Mouse (Mus musculus): ENCODE results near the gene Gas2. TPM values are rescaled to one million over a fixed set of nuclear protein-coding genes. Genes with fewer than 3 reads are reported as not detected.

Gene Gas2
- polyA plus RNA-seq, 1 experiment from 2014 or later, result 13.1 TPM

DNA sequence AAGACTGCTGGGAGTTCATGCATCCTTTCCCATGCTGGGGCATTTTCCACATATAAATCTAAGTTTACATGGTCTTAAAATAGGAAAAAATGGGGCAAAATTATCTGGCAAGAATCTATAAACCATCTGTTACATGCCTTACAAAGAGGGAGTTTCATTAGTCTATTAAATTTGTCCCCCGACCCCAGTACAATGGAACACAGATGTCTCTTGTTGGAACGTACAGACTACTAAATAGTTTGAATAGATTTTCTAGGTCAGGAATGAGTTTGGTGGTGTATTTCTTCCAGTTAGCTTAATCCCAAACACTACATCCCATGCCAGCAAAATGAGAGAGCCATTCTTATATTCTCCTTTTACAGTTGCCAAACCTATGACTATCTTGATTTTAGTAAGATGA lies 78.6 kb downstream of the Gas2 start:
- ATAC-seq (ENCODE audit: insufficient read depth, low FRiP score, low read depth), result no peak
- 70% methylated on average over 2 of the region's 2 CpGs for WGBS
- H3K27ac ChIP-seq, result no peak overlapping the region

DNA sequence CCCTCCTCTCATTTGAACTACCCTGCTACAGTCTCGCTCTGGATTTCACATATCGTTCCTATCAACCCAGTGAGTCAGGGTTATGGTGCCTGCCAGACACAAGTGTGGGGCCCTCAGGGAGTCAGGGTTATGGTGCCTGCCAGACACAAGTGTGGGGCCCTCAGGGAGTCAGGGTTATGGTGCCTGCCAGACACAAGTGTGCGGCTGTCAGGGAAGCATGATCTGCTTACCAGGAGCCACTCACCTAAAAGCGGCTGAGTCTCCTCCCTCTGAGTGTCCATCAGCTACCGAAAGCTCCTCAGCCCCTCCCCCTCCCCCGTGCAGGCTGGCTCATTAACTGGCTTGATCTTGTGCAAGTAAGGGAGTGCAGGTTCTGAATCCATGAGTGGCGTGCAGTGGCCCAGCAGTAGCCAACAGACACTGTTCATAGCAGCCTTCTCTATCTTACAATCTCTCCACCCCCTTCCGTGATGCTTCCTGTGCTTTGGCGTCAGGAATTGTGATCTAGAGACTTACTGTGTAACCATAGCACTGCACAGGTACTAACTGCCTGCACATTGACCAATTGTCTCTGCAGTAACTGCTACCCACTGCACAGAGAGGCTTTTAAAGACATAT lies 93.7 kb downstream of the Gas2 start:
- Histone ChIP-seq H3K9me3 (no peaks in the 10 kb centered on the region), H3K27ac (no peak overlapping the region), H3K4me3 (replicated peaks) (no peak overlapping the region), H3K27me3 (replicated peaks) (no peaks in the 10 kb centered on the region), H3K36me3 (no peaks in the 10 kb centered on the region), H3K9ac (no peak overlapping the region), H3K4me2 (no peak overlapping the region), H3K4me1 (no peaks in the 10 kb centered on the region)
- WGBS, result 58% methylated on average over 9 of the region's 9 CpGs
- ATAC-seq (ENCODE audit: insufficient read depth, low FRiP score, low read depth), result no peak

More for the DNA sequence above, 78.6 kb downstream of the Gas2 start:
- Histone ChIP-seq H3K36me3 (no peaks in the 10 kb centered on the region), H3K4me1 (no peaks in the 10 kb centered on the region), H3K4me2 (no peak overlapping the region), H3K4me3 (replicated peaks) (no peak overlapping the region), H3K27me3 (replicated peaks) (no peaks in the 10 kb centered on the region), H3K9me3 (no peaks in the 10 kb centered on the region), H3K9ac (no peak overlapping the region)

DNA sequence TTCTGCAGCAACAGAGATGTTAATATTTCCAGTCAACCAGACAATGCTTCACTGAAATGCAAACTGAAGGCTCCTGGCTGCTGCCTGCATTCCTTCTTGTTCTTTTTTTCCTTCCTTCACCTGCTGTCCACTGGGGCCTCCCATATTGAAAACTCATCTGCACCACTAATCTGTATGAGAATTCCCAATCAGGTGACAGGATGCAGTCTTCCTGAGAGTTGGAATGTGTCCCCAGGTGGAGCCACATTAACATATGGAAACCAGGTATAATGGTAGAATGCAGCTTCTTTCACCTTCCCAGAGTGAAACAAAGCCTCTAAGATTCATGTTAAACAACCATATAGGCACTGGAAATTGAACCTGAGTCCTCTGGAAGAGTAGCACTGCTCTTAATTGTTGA lies 96.0 kb downstream of the Gas2 start:
- Histone ChIP-seq H3K4me3 (replicated peaks) (no peak overlapping the region), H3K9ac (no peak overlapping the region), H3K4me1 (no peaks in the 10 kb centered on the region), H3K27me3 (replicated peaks) (no peaks in the 10 kb centered on the region), H3K9me3 (no peaks in the 10 kb centered on the region), H3K36me3 (no peaks in the 10 kb centered on the region), H3K4me2 (no peak overlapping the region), H3K27ac (no peak overlapping the region)
- no peak for ATAC-seq (ENCODE audit: insufficient read depth, low FRiP score, low read depth)

GRCm38 (mm10) chr7:51960698-51961374 lies 99.0 kb downstream of the Gas2 start:
- Histone ChIP-seq H3K27me3 (replicated peaks) (no peaks in the 10 kb centered on the region), H3K27ac (no peak overlapping the region), H3K9ac (no peak overlapping the region), H3K36me3 (no peaks in the 10 kb centered on the region), H3K4me3 (replicated peaks) (no peak overlapping the region), H3K4me1 (no peaks in the 10 kb centered on the region), H3K9me3 (no peaks in the 10 kb centered on the region), H3K4me2 (no peak overlapping the region)
- no peak for ATAC-seq (ENCODE audit: insufficient read depth, low FRiP score, low read depth)
- WGBS, result 59% methylated on average over 6 of the region's 6 CpGs

- Histone ChIP-seq H3K4me2 (no peak overlapping the region), H3K27me3 (replicated peaks) (no peaks in the 10 kb centered on the region), H3K9me3 (no peaks in the 10 kb centered on the region), H3K9ac (no peak overlapping the region), H3K27ac (no peak overlapping the region), H3K4me3 (replicated peaks) (no peak overlapping the region), H3K4me1 (no peaks in the 10 kb centered on the region), H3K36me3 (no peaks in the 10 kb centered on the region)
- 77% methylated on average over 10 of the region's 10 CpGs for WGBS
- ATAC-seq (ENCODE audit: insufficient read depth, low FRiP score, low read depth), result no peak
Observed at GRCm38 (mm10) chr7:51962219-51962952, 100.6 kb downstream of the Gas2 start.

DNA sequence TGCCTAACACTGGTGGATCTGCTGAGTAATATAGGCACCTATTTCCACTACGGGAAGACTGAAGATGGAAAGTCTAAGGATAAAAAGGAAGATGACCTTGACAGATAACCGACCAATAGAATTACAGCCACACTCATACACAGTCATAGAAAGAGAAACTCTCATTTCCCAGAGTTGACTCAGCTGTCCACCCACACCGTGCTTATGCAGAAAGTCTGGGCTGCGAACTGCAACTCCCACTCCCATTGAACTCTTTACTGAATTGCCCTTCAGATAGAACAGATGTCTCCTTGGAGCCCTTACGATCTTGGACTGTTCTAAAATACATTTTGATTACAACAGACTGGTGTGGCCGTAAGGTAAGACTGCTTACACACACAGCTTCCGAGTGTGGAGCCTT lies 102.9 kb downstream of the Gas2 start:
- no peaks in the 10 kb centered on the region for H3K9me3 ChIP-seq
- no peaks in the 10 kb centered on the region for H3K4me1 ChIP-seq
- H3K4me2 ChIP-seq, result no peak overlapping the region
- 86% methylated on average over 7 of the region's 7 CpGs for WGBS
- no peak overlapping the region for H3K9ac ChIP-seq
- no peaks in the 10 kb centered on the region for H3K36me3 ChIP-seq
- H3K27me3 ChIP-seq (replicated peaks), result no peaks in the 10 kb centered on the region
- ATAC-seq (ENCODE audit: insufficient read depth, low FRiP score, low read depth), result no peak
- no peak overlapping the region for H3K4me3 ChIP-seq (replicated peaks)
- H3K27ac ChIP-seq, result no peak overlapping the region

DNA sequence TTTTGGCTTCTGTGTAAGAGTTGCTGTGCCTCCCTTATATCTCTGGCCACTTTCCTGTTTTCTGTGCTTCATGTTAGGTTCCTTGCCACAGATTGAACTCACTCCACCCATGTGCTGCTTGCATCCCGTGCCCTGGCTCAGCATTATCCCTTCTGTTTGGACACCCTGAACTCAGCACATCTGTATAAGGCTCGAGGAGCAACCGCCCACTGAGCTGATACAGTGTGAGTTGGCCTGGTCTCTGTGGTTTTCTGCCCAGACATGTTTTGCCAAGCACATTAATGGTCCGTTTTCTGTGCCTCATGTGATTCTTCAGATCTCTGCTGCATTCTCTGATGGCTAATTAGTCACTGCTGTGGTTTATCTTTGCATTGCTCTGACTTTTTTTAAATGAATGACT lies 105.8 kb downstream of the Gas2 start:
- Histone ChIP-seq H3K4me2 (no peak overlapping the region), H3K9ac (no peak overlapping the region), H3K27me3 (replicated peaks) (no peaks in the 10 kb centered on the region), H3K4me1 (no peaks in the 10 kb centered on the region), H3K36me3 (no peaks in the 10 kb centered on the region), H3K27ac (no peak overlapping the region), H3K4me3 (replicated peaks) (no peak overlapping the region), H3K9me3 (no peaks in the 10 kb centered on the region)
- 73% methylated on average over 4 of the region's 4 CpGs for WGBS
- no peak for ATAC-seq (ENCODE audit: insufficient read depth, low FRiP score, low read depth)

DNA sequence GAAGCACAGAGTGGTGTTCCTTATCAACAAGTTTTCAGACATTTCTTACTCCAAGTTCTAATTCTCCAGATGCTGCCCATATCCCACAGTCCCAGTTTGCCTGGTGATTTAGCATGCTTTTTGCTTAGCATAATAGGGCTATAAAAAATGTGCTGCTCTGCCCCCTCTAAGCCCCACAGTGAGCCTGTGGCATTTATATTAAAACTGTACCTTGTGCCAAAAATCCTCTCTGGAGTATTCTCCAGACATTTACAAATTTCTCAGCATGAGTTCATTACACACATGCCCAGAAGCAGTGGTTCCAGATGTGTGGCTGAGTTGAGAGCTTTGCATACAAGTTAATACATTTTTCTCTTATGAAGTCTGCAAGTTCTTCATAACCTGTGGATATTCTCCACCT lies 107.6 kb downstream of the Gas2 start:
- Histone ChIP-seq H3K36me3 (no peaks in the 10 kb centered on the region), H3K9me3 (no peaks in the 10 kb centered on the region), H3K4me3 (replicated peaks) (no peak overlapping the region), H3K27ac (no peak overlapping the region), H3K4me2 (no peak overlapping the region), H3K4me1 (no peaks in the 10 kb centered on the region), H3K27me3 (replicated peaks) (no peaks in the 10 kb centered on the region), H3K9ac (no peak overlapping the region)
- no peak for ATAC-seq (ENCODE audit: insufficient read depth, low FRiP score, low read depth)

DNA sequence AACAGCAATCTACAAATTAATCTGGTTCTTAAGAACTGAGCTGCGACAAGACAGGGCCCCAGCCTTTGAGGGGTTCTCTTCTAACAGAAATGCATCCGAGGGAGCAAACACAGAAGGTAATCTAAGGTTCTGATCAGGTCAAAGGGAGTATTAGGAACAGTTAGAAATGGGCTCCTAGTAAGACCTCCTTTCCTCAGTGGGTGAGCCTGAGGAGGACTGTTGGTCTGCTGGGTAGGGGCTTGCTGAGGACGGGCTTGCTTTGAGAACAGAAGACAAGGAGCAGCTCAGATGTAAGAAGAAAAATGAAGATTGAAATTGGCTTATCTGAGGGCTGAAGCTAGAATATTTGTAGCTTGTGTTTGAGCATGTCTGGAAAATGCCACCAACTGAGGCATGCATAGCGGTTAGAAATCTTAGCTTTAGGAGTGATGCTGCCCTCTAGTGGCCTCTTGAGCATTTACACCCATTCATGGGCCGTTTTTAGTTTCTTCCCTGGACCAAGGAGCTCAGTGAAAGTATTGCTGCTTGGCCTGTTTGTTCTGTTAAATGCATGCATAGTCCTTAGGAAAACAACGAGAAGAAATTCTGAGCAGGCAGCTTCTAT lies 110.5 kb downstream of the Gas2 start:
- H3K9ac ChIP-seq, result no peak overlapping the region
- H3K9me3 ChIP-seq, result no peaks in the 10 kb centered on the region
- no peak overlapping the region for H3K27ac ChIP-seq
- no peaks in the 10 kb centered on the region for H3K4me1 ChIP-seq
- no peaks in the 10 kb centered on the region for H3K36me3 ChIP-seq
- WGBS, result 34% methylated on average over 6 of the region's 6 CpGs
- no peaks in the 10 kb centered on the region for H3K27me3 ChIP-seq (replicated peaks)
- no peak overlapping the region for H3K4me2 ChIP-seq
- no peak for ATAC-seq (ENCODE audit: insufficient read depth, low FRiP score, low read depth)
- H3K4me3 ChIP-seq (replicated peaks), result no peak overlapping the region

DNA sequence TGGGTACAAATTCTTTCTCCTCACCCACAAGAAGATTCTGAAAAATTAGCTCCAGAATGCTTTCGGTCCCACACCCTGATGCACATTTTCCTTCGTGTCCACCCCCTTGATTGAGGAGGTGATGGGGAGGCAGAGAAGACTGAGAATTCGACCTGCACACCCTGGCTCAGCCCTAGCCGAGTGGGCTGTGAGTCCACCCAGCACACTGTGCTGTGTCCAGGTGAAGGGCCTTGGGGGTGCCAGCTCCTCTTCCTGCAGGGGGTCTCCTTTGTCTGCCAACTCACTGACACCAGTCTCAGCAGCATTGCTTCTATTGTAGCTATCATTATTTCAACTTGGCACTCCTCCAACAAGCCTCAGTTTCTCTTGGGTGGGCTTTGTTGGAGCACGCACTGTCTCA lies 111.3 kb downstream of the Gas2 start:
- no peaks in the 10 kb centered on the region for H3K36me3 ChIP-seq
- H3K9ac ChIP-seq, result no peak overlapping the region
- no peaks in the 10 kb centered on the region for H3K27me3 ChIP-seq (replicated peaks)
- no peaks in the 10 kb centered on the region for H3K9me3 ChIP-seq
- H3K4me1 ChIP-seq, result no peaks in the 10 kb centered on the region
- H3K4me2 ChIP-seq, result no peak overlapping the region
- 76% methylated on average over 5 of the region's 5 CpGs for WGBS
- no peak for ATAC-seq (ENCODE audit: insufficient read depth, low FRiP score, low read depth)
- no peak overlapping the region for H3K4me3 ChIP-seq (replicated peaks)
- no peak overlapping the region for H3K27ac ChIP-seq

- Histone ChIP-seq H3K36me3 (no peaks in the 10 kb centered on the region), H3K4me1 (no peaks in the 10 kb centered on the region), H3K9me3 (no peaks in the 10 kb centered on the region), H3K27ac (no peak overlapping the region), H3K4me2 (no peak overlapping the region), H3K27me3 (replicated peaks) (no peaks in the 10 kb centered on the region), H3K9ac (no peak overlapping the region), H3K4me3 (replicated peaks) (no peak overlapping the region)
- 80% methylated on average over 2 of the region's 2 CpGs for WGBS
- no peak for ATAC-seq (ENCODE audit: insufficient read depth, low FRiP score, low read depth)
Observed at GRCm38 (mm10) chr7:51973526-51973925, 111.7 kb downstream of the Gas2 start.

GRCm38 (mm10) chr7:51975181-51975580 lies 113.4 kb downstream of the Gas2 start:
- H3K9me3 ChIP-seq, result no peaks in the 10 kb centered on the region
- no peaks in the 10 kb centered on the region for H3K4me1 ChIP-seq
- no peak overlapping the region for H3K4me3 ChIP-seq (replicated peaks)
- 68% methylated on average over 6 of the region's 6 CpGs for WGBS
- H3K27me3 ChIP-seq (replicated peaks), result no peaks in the 10 kb centered on the region
- no peak overlapping the region for H3K4me2 ChIP-seq
- ATAC-seq (ENCODE audit: insufficient read depth, low FRiP score, low read depth), result no peak
- no peaks in the 10 kb centered on the region for H3K36me3 ChIP-seq
- H3K27ac ChIP-seq, result no peak overlapping the region
- H3K9ac ChIP-seq, result no peak overlapping the region

All from stomach, embryonic 15.5 days (tissue).